Mouse (Mus musculus): ENCODE data around the gene Sec23b.

The Sec23b gene

GRCm38 (mm10) chr2:144613956-144614355 lies 57.9 kb downstream of the Sec23b start:
- no peak for DNase-seq

DNA sequence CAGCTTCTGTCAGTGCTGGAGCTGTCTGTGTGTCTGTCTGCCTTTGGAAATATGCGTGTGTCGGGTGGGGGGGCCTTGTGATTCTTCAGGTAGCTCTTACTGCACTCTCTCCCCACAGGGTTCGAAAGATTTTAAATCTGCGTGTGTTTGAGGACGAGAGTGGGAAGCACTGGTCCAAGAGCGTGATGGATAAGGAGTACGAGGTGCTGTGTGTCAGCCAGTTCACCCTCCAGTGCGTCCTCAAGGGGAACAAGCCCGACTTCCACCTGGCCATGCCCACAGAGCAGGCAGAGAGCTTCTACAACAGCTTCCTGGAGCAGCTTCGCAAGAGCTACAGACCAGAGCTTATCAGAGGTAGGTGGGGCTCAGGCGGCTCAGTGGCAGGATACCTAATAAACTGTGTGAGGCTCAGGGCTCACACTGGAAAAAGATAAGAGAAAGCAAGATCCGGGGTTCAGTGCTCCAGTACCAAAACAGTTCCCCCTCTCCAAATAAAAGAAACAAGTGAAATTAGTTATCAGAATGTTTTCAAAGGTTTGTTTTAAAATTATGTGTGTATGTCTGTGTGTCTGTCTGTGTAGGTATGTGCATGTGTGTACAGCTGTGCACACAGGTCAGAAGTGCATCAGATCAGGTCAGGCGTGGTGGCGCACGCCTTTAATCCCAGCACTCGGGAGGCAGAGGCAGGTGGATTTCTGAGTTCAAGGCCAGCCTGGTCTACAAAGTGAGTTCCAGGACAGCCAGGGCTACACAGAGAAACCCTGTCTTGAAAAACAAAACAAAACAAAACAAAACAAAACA lies 61.2 kb downstream of the Sec23b start:
- no peak for DNase-seq

- peak; percentile 75 to 87 for DNase-seq
These were observed 65.5 kb downstream of the Sec23b start for GRCm38 (mm10) chr2:144621491-144621890.

DNA sequence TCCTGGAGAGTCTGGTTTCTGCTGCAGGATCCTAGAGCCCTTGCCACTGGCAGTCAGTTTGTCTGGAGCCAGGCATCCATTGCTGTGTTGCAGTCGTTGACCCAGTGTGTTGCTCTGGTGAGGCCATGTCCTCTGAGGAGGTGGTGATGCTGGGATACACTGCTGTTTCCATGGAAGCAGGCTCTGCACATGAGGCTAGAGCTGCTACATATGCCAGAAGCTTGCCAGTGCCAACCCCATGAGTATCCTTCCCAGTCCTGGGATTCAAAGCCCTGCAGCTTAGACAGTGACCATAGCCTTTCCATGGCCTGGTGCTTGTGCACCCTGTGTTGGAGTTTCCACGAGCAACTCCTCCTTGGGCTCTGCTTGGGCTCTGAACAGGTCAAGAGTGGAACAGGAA lies 77.5 kb downstream of the Sec23b start:
- DNase-seq = no peak

- DNase-seq = no peak
These were observed 78.2 kb downstream of the Sec23b start for GRCm38 (mm10) chr2:144634231-144634630.

DNA sequence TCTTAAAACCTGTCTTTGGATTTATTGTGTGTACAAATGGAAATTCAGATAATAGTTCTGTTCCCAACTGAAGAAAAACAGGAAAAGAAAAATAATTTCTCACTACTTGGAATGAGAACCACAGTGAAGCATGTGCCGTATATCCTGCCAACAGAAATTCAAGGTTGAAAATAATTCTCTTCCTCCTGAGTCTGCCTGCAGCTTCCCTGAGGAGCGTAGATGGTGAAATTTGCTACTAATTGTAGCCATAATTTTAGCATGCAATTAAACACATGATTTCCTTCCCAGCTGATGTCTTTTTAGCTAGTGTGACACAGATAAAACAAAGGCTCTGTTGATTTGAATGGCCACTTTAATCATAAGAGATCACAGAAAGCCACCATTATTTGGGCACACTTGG lies 78.7 kb downstream of the Sec23b start:
- no peak for DNase-seq

DNA sequence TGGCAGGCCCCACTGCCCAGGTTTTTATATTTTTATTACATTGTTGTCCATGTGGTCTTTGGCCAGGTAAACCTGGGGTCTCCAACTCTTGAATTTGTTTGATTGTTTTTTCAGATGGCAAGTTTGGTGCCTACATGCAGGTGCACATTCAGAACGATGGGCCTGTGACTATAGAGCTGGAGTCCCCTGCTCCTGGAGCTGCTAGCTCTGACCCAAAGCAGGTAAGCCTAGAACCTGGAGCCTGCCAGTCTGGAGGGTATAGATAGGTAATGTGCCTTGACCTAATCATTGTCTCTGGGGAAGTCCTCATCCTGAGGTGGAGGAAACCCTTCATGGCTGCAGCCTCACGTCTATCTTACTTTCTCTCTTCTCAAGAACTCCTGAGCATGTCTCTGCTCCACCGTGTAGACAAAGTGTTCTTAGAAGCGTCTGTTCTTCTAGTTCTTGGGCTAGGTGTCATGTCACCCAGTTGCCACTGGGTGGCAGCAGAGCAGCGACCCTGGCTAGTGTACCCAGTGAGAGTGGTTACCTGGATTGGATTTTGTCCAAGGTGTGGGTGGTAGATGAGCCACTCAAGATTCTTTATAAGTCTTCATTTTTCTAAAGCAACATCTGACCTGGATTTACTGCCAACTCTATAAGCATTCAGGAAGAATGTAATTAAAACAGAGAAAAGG lies 79.8 kb downstream of the Sec23b start:
- DNase-seq = peak; percentile 82 to 86

- DNase-seq = no peak
These were observed 81.2 kb downstream of the Sec23b start for GRCm38 (mm10) chr2:144637204-144637603.

DNA sequence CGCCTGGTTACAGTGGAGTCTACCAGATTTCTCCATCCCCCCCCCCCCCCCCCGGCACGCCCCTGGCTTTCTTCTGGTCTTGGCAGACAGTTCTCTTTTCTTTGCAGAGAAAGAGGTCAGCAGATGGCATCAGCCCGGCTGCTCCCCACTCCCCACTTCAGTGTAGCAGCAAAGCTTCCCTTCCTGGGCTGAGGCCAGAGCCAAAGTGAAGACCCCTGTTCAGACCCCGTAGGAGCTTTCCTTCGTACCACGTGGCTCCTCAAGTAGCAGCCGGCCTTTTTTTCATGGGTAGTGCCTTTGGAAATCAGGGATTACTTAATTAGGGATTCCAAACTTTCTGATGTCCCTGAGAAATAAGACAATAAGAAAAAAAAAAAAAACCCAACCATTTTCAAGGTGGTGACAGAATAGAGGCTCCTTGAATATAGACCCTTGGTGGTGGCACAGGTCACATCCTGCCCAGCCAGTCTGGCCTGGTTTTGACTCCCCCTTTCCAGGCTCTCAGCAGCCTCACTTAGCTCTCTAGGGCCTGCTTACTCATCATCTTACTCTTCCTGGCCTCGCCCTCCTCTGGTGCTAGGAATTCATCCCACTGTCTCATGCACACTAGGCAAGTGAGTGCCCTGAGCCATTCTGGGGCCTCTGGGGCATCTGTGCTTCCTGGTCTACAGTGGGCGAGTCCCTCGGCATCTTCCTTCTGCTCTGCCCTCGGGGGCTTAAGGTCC lies 81.8 kb downstream of the Sec23b start:
- DNase-seq = peak; percentile 59 to 80

DNA sequence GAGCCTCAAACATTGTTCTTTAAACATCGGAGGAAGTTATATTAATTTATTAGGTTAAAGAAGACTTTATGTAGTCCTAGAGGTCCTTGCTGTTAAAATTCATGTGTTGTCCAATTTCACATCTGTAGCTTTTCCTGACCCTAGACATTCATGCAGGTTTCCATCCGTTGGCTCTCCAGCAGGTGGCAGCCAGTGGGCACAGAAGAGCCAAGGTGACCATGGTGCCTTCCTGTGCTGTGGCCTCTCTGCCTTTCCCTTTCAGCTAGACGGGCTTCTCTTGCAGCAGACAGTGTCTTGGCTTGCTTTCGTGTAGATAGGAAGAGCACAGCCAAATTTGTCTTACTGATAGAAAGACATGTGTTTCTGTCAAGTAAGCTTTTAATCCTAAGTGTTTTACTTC lies 82.7 kb downstream of the Sec23b start:
- DNase-seq = peak; percentile 67 to 72

GRCm38 (mm10) chr2:144640101-144640500 lies 84.1 kb downstream of the Sec23b start:
- peak in 1 of 2 experiments; percentile 13 for DNase-seq

All from cerebellum, postnatal 10 days (tissue).